Mouse (Mus musculus) c-Kit-positive CD71-positive TER-119-negative erythroid progenitor cells, embryonic 14.5 days (primary cell): ENCODE results near the gene Gm20873.
"Not testable (repeated sequence)": the region's sequence is repeated elsewhere in the genome, so short reads cannot be mapped to it uniquely, and the experiment has no call there.

Source experiments
- DNase-seq: peaks from one replicate; pipeline ENCODE4 v3.0.0-alpha.2; 2013; ENCODE audit warnings: low read depth

The Gm20873 gene

DNA sequence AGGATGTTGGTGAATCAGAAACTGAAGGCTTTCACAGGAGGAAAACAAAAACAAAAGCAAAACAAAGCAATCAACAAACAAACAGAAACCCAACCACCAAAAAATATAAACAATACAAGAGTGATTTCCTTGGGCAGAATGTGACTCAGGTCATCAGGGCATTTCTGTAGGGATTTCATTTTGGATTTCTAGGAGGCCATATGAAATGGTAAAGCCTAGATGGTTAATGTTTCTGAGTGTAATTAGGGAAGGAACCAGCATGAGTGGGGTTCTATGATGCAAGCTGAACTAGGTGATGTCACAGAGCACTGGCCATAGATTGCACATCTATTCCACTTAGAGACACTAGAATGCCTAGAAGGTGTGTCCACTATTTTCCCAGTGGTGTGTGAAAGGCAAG is at the start of gene Gm20873:
TSS of gene Gm20873 (plus strand) at position 301 of the 400 bp plus-strand sequence.
- DNase-seq, result not testable (repeated sequence)

DNA sequence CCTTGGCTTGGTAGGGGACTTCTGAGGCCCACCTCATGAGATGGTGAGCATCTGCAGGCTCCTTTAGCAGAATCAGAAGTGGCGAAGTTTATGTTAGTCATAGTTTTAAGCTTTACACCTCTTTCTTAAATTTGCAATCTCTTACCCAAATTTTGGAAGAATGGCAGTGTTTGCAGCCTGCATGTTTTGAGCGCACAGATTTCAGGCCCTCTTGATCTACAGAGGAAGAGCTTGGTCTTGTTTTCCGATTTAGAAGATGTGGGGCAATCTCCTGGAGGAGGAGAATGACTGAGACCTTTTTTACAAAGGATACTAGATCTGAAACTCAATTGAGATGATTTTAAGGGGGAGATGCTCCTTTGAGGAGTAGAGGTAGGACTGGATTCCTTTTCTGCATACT is 29.0 kb upstream of the Gm20873 start, which contains the start of gene Gm21746:
TSS of gene Gm21746 (minus strand) at position 101 of the 400 bp plus-strand sequence.
- not testable (repeated sequence) for DNase-seq
